Mouse (Mus musculus) ES-E14 (cell line): ENCODE results near the gene Trpv2. TPM values are rescaled to one million over a fixed set of nuclear protein-coding genes. Genes with fewer than 3 reads are reported as not detected.

Experiments used
- DNase-seq: peaks from one replicate; pipeline ENCODE4 v3.0.0-alpha.2; 2013; ENCODE audit warnings: low read depth, low spot score
- H3K27ac ChIP-seq: 2 replicates; pipeline ENCODE4 v1.5.1; 2012; ENCODE audit warnings: low read depth, mild to moderate bottlenecking, low read length, moderate library complexity, mixed read lengths; ENCODE audit not compliant: poor library complexity, insufficient read depth, severe bottlenecking
- H3K36me3 ChIP-seq: 2 replicates; pipeline ENCODE4 v1.6.1; 2012; ENCODE audit warnings: mild to moderate bottlenecking, low read length, moderate library complexity, mixed read lengths; ENCODE audit not compliant: control insufficient read depth, poor library complexity, insufficient read depth, severe bottlenecking
- H3K4me1 ChIP-seq, 2 experiments: fragments of 150-350 bp in 1 of 2; sonication (generic) in 1 of 2; 2 replicates each; pipeline ENCODE4 v1.6.1; 2012; ENCODE audit warnings: low read length in 2 of 2, mild to moderate bottlenecking in 1 of 2, mixed read lengths in 1 of 2; ENCODE audit not compliant: control insufficient read depth in 2 of 2, insufficient read depth in 2 of 2, poor library complexity in 1 of 2
- H3K4me3 ChIP-seq, 2 experiments: fragments of 150-350 bp in 1 of 2; sonication (generic) in 1 of 2; 2 replicates each; pipeline ENCODE4 v1.5.1; 2012; ENCODE audit warnings: low read length in 2 of 2, low read depth in 1 of 2, mild to moderate bottlenecking in 1 of 2, mixed read lengths in 1 of 2; ENCODE audit not compliant: insufficient read depth in 1 of 2, poor library complexity in 1 of 2, severe bottlenecking in 1 of 2
- H3K9ac ChIP-seq: 2 replicates; pipeline ENCODE4 v1.6.1; 2012; ENCODE audit warnings: low read depth, mild to moderate bottlenecking, low read length, mixed read lengths; ENCODE audit not compliant: poor library complexity, insufficient read depth, severe bottlenecking
- H3K9me3 ChIP-seq: fragments of 150-350 bp; sonication (generic); 2 replicates; pipeline ENCODE4 v1.6.1; 2012; ENCODE audit warnings: low read depth, mild to moderate bottlenecking, low read length; ENCODE audit not compliant: control insufficient read depth, insufficient read depth
- CHD2 ChIP-seq: IDR thresholded peaks from 2 replicates; pipeline ENCODE4 v1.6.1; 2014; ENCODE audit warnings: mild to moderate bottlenecking, low read depth, low read length, inconsistent platforms
- HCFC1 ChIP-seq: IDR thresholded peaks from 2 replicates; pipeline ENCODE4 v1.6.1; 2012; ENCODE audit warnings: low read length, inconsistent platforms, borderline replicate concordance; ENCODE audit not compliant: insufficient read depth
- MAFK ChIP-seq: IDR thresholded peaks from 2 replicates; pipeline ENCODE4 v1.6.1; 2014; ENCODE audit warnings: mild to moderate bottlenecking, low read depth, low read length, inconsistent platforms; ENCODE audit not compliant: insufficient read depth
- ZC3H11A ChIP-seq: IDR thresholded peaks from 2 replicates; pipeline ENCODE4 v1.6.1; 2012; ENCODE audit warnings: low read depth, mild to moderate bottlenecking, inconsistent platforms, low read length, borderline replicate concordance
- ZNF384 ChIP-seq: IDR thresholded peaks from 2 replicates; pipeline ENCODE4 v1.6.1; 2012; ENCODE audit warnings: low read depth, low read length, inconsistent platforms
- in situ Hi-C, 2 experiments: fragments of 600-800 bp; cut with MboI; formaldehyde crosslinking; loops; one replicate each; pipeline ENCODE4 v1.15.1; 2025; ENCODE audit warnings: low sequenced_read_pairs in 2 of 2, inconsistent platforms in 1 of 2; ENCODE audit not compliant: unreplicated experiment in 2 of 2
- total RNA-seq: library from RNA; depleted of rRNA; stranded (reverse); fragments of 300-350 nt; gene quantifications from 2 replicates; pipeline ENCODE4 v1.2.3, GENCODE M21; 2012

The Trpv2 gene
- total RNA-seq, 1 experiment: 9.8 TPM

GRCm38 (mm10) chr11:62566211-62566610 lies 8.1 kb upstream of the Trpv2 start:
- no peak for DNase-seq
- Histone ChIP-seq H3K4me3 (no peak overlapping the region), H3K9me3 (no peaks in the 10 kb centered on the region), H3K27ac (no peak overlapping the region), H3K4me1 (peaks cover 0 to 4% of the 10 kb centered on the region in 2 experiments; a peak in 1 of 4 replicates), H3K9ac (no peak overlapping the region), H3K36me3 (no peaks in the 10 kb centered on the region)
- in situ Hi-C loops: no loop called here
- no peak for TF ChIP-seq ZC3H11A
- TF ChIP-seq CHD2: no peak
- no peak for TF ChIP-seq MAFK
- no peak for TF ChIP-seq ZNF384
- TF ChIP-seq HCFC1: no peak

- Histone ChIP-seq H3K9ac (no peak overlapping the region), H3K9me3 (no peaks in the 10 kb centered on the region), H3K4me1 (peaks cover 0 to 4% of the 10 kb centered on the region in 2 experiments; a peak in 1 of 4 replicates), H3K4me3 (no peak overlapping the region), H3K27ac (no peak overlapping the region), H3K36me3 (no peaks in the 10 kb centered on the region)
- no peak for TF ChIP-seq CHD2
- TF ChIP-seq HCFC1: no peak
- TF ChIP-seq ZNF384: no peak
- TF ChIP-seq MAFK: no peak
- TF ChIP-seq ZC3H11A: no peak
- no peak for DNase-seq
- in situ Hi-C loops: no loop called here
These were observed 6.0 kb upstream of the Trpv2 start for GRCm38 (mm10) chr11:62568300-62568699.

GRCm38 (mm10) chr11:62574703-62575085 lies 408 bp downstream of the Trpv2 start:
- Histone ChIP-seq H3K36me3 (no peaks in the 10 kb centered on the region), H3K27ac (no peak overlapping the region), H3K4me1 (peaks cover 0 to 11% of the 10 kb centered on the region in 2 experiments; a peak in 2 of 4 replicates), H3K4me3 (no peak overlapping the region), H3K9me3 (no peaks in the 10 kb centered on the region), H3K9ac (no peak overlapping the region)
- TF ChIP-seq ZC3H11A (no peak), CHD2 (no peak), HCFC1 (no peak), MAFK (no peak), ZNF384 (no peak)
- in situ Hi-C loops: no loop called here
- no peak for DNase-seq

- Histone ChIP-seq H3K4me3 (peak overlapping the region; percentile 48 to 68), H3K27ac (no peak overlapping the region), H3K9ac (peak overlapping the region; percentile 18), H3K36me3 (no peaks in the 10 kb centered on the region), H3K9me3 (no peaks in the 10 kb centered on the region), H3K4me1 (peaks cover 0 to 11% of the 10 kb centered on the region in 2 experiments; a peak in 2 of 4 replicates)
- in situ Hi-C loops: no loop called here
- DNase-seq: peak; percentile 91
- no peak for TF ChIP-seq ZNF384
- 0 out of 2 replicates have a peak, but pooled peaks have one; percentile 24 for TF ChIP-seq ZC3H11A
- TF ChIP-seq CHD2: no peak
These were observed 992 bp downstream of the Trpv2 start for GRCm38 (mm10) chr11:62575297-62575658.

- no peak for DNase-seq
- TF ChIP-seq ZNF384: no peak
- TF ChIP-seq HCFC1: no peak
- no peak for TF ChIP-seq CHD2
- TF ChIP-seq ZC3H11A: no peak
- TF ChIP-seq MAFK: no peak
- Histone ChIP-seq H3K36me3 (no peaks in the 10 kb centered on the region), H3K4me3 (peak overlapping the region; percentile 48 to 68), H3K27ac (no peak overlapping the region), H3K9ac (peak overlapping the region; percentile 18), H3K9me3 (no peaks in the 10 kb centered on the region), H3K4me1 (peaks cover 0 to 11% of the 10 kb centered on the region in 2 experiments; a peak in 2 of 4 replicates)
- in situ Hi-C loops: no loop called here
These were observed 1.6 kb downstream of the Trpv2 start for GRCm38 (mm10) chr11:62575659-62576438.
